Mouse (Mus musculus): ENCODE measurements around the gene Apol8.

DNA sequence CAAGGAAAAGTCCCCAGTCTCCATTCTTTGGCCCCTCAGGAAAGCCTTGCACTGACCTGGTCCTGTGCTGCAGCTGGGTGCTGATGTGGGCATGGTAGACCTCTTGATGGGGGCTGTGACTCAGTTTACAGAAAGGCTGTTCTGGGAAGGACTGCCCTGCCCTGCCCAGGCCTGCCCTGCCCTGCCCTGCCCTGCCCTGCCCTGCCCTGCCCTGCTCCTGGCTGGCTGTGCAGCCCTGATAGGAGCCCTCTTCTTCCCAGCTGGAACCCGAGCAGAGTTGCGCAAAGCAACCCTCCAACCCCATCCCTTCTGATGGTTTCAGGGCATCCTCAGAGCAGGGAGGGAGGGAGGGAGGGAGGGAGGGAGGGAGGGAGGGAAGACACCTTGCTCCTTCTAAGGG, 1.7 kb downstream of the Apol8 start:
- TF ChIP-seq CTCF (IDR thresholded peaks at IDR 0.05) = no peak
- no peak for TF ChIP-seq EP300 (IDR thresholded peaks at IDR 0.05)

Data from lung, postnatal 0 days (tissue).